Mouse (Mus musculus): ENCODE measurements around the gene Atp2a2. TPM values are rescaled to one million over a fixed set of nuclear protein-coding genes. Genes with fewer than 3 reads are reported as not detected.

Atp2a2 gene
- total RNA-seq, 1 experiment: 372 TPM

GRCm38 (mm10) chr5:122451324-122451723, 50.7 kb downstream of the Atp2a2 start:
- peaks cover 15 to 30% of the 10 kb centered on the region in 2 experiments for H3K4me1 ChIP-seq (ENCODE audit: control insufficient read depth in 2 of 2, insufficient read depth in 2 of 2, low read length in 2 of 2, poor library complexity in 1 of 2)
- H3K27ac ChIP-seq (ENCODE audit: insufficient read depth, low read depth, low read length, poor library complexity, severe bottlenecking): no peak overlapping the region; the same call in 1 of the 2 replicates
- no peak overlapping the region for H3K9ac ChIP-seq (ENCODE audit: insufficient read depth, low read depth, low read length, poor library complexity, severe bottlenecking)
- H3K9me3 ChIP-seq (ENCODE audit: control insufficient read depth, insufficient read depth, low read depth, low read length): no peaks in the 10 kb centered on the region
- peaks cover 33% of the 10 kb centered on the region for H3K36me3 ChIP-seq (ENCODE audit: control insufficient read depth, insufficient read depth, low read length, poor library complexity, severe bottlenecking)
- no peak for DNase-seq (ENCODE audit: low read depth, low spot score)
- in situ Hi-C loops (cut with MboI; ENCODE audit: low sequenced_read_pairs in 2 of 2, unreplicated experiment in 2 of 2): loop anchor here in 1 of 2 experiments (25.0 kb wide), 1 partner anchor 1961 kb away; no protein-coding TSS in a partner anchor
- H3K4me3 ChIP-seq (ENCODE audit: insufficient read depth in 1 of 2, low read depth in 1 of 2, low read length in 2 of 2, poor library complexity in 1 of 2, severe bottlenecking in 1 of 2): no peak overlapping the region
- TF ChIP-seq MAFK (IDR thresholded peaks at IDR 0.05; ENCODE audit: insufficient read depth, low read depth, low read length): no peak
- TF ChIP-seq ZNF384 (IDR thresholded peaks at IDR 0.05; ENCODE audit: low read depth, low read length): no peak
- TF ChIP-seq HCFC1 (IDR thresholded peaks at IDR 0.05; ENCODE audit: borderline replicate concordance, insufficient read depth, low read length): no peak
- no peak for TF ChIP-seq CHD2 (IDR thresholded peaks at IDR 0.05; ENCODE audit: low read depth, low read length)
- TF ChIP-seq ZC3H11A (IDR thresholded peaks at IDR 0.05; ENCODE audit: borderline replicate concordance, low read depth, low read length): no peak

GRCm38 (mm10) chr5:122450913-122451317, 51.1 kb downstream of the Atp2a2 start:
- Histone ChIP-seq H3K9ac (ENCODE audit: insufficient read depth, low read depth, low read length, poor library complexity, severe bottlenecking) (no peak overlapping the region), H3K36me3 (ENCODE audit: control insufficient read depth, insufficient read depth, low read length, poor library complexity, severe bottlenecking) (peaks cover 36% of the 10 kb centered on the region), H3K4me1 (ENCODE audit: control insufficient read depth in 2 of 2, insufficient read depth in 2 of 2, low read length in 2 of 2, poor library complexity in 1 of 2) (peaks cover 15 to 31% of the 10 kb centered on the region in 2 experiments), H3K9me3 (ENCODE audit: control insufficient read depth, insufficient read depth, low read depth, low read length) (no peaks in the 10 kb centered on the region), H3K4me3 (ENCODE audit: insufficient read depth in 1 of 2, low read depth in 1 of 2, low read length in 2 of 2, poor library complexity in 1 of 2, severe bottlenecking in 1 of 2) (no peak overlapping the region), H3K27ac (ENCODE audit: insufficient read depth, low read depth, low read length, poor library complexity, severe bottlenecking) (no peak overlapping the region)
- in situ Hi-C loops (cut with MboI; ENCODE audit: low sequenced_read_pairs in 2 of 2, unreplicated experiment in 2 of 2): loop anchor here in 1 of 2 experiments (25.0 kb wide), 1 partner anchor 1961 kb away; no protein-coding TSS in a partner anchor
- no peak for TF ChIP-seq ZC3H11A (IDR thresholded peaks at IDR 0.05; ENCODE audit: borderline replicate concordance, low read depth, low read length)
- TF ChIP-seq MAFK (IDR thresholded peaks at IDR 0.05; ENCODE audit: insufficient read depth, low read depth, low read length): no peak
- no peak for TF ChIP-seq CHD2 (IDR thresholded peaks at IDR 0.05; ENCODE audit: low read depth, low read length)
- no peak for TF ChIP-seq HCFC1 (IDR thresholded peaks at IDR 0.05; ENCODE audit: borderline replicate concordance, insufficient read depth, low read length)
- TF ChIP-seq ZNF384 (IDR thresholded peaks at IDR 0.05; ENCODE audit: low read depth, low read length): no peak
- no peak for DNase-seq (ENCODE audit: low read depth, low spot score)

- no peak overlapping the region for H3K27ac ChIP-seq (ENCODE audit: insufficient read depth, low read depth, low read length, poor library complexity, severe bottlenecking)
- no peaks in the 10 kb centered on the region for H3K9me3 ChIP-seq (ENCODE audit: control insufficient read depth, insufficient read depth, low read depth, low read length)
- H3K9ac ChIP-seq (ENCODE audit: insufficient read depth, low read depth, low read length, poor library complexity, severe bottlenecking): no peak overlapping the region
- peaks cover 31% of the 10 kb centered on the region for H3K36me3 ChIP-seq (ENCODE audit: control insufficient read depth, insufficient read depth, low read length, poor library complexity, severe bottlenecking)
- in situ Hi-C loops (cut with MboI; ENCODE audit: low sequenced_read_pairs in 2 of 2, unreplicated experiment in 2 of 2): loop anchor here in 1 of 2 experiments (25.0 kb wide), 1 partner anchor 1962 kb away; no protein-coding TSS in a partner anchor
- DNase-seq (ENCODE audit: low read depth, low spot score): no peak
- TF ChIP-seq CHD2 (IDR thresholded peaks at IDR 0.05; ENCODE audit: low read depth, low read length) (no peak), ZC3H11A (IDR thresholded peaks at IDR 0.05; ENCODE audit: borderline replicate concordance, low read depth, low read length) (no peak), MAFK (IDR thresholded peaks at IDR 0.05; ENCODE audit: insufficient read depth, low read depth, low read length) (no peak), ZNF384 (IDR thresholded peaks at IDR 0.05; ENCODE audit: low read depth, low read length) (no peak), HCFC1 (IDR thresholded peaks at IDR 0.05; ENCODE audit: borderline replicate concordance, insufficient read depth, low read length) (no peak)
- H3K4me3 ChIP-seq (ENCODE audit: insufficient read depth in 1 of 2, low read depth in 1 of 2, low read length in 2 of 2, poor library complexity in 1 of 2, severe bottlenecking in 1 of 2): no peak overlapping the region
- H3K4me1 ChIP-seq (ENCODE audit: control insufficient read depth in 2 of 2, insufficient read depth in 2 of 2, low read length in 2 of 2, poor library complexity in 1 of 2): peaks cover 14 to 29% of the 10 kb centered on the region in 2 experiments
These were observed 52.1 kb downstream of the Atp2a2 start for GRCm38 (mm10) chr5:122449946-122450345.

- Histone ChIP-seq H3K9ac (ENCODE audit: insufficient read depth, low read depth, low read length, poor library complexity, severe bottlenecking) (no peak overlapping the region), H3K36me3 (ENCODE audit: control insufficient read depth, insufficient read depth, low read length, poor library complexity, severe bottlenecking) (peaks cover 33% of the 10 kb centered on the region), H3K27ac (ENCODE audit: insufficient read depth, low read depth, low read length, poor library complexity, severe bottlenecking) (no peak overlapping the region), H3K4me1 (ENCODE audit: control insufficient read depth in 2 of 2, insufficient read depth in 2 of 2, low read length in 2 of 2, poor library complexity in 1 of 2) (peaks cover 11 to 23% of the 10 kb centered on the region in 2 experiments), H3K4me3 (ENCODE audit: insufficient read depth in 1 of 2, low read depth in 1 of 2, low read length in 2 of 2, poor library complexity in 1 of 2, severe bottlenecking in 1 of 2) (no peak overlapping the region), H3K9me3 (ENCODE audit: control insufficient read depth, insufficient read depth, low read depth, low read length) (no peaks in the 10 kb centered on the region)
- in situ Hi-C loops (cut with MboI; ENCODE audit: low sequenced_read_pairs in 2 of 2, unreplicated experiment in 2 of 2): no loop called here
- no peak for DNase-seq (ENCODE audit: low read depth, low spot score)
- TF ChIP-seq ZNF384 (IDR thresholded peaks at IDR 0.05; ENCODE audit: low read depth, low read length) (no peak), HCFC1 (IDR thresholded peaks at IDR 0.05; ENCODE audit: borderline replicate concordance, insufficient read depth, low read length) (no peak), MAFK (IDR thresholded peaks at IDR 0.05; ENCODE audit: insufficient read depth, low read depth, low read length) (no peak), CHD2 (IDR thresholded peaks at IDR 0.05; ENCODE audit: low read depth, low read length) (no peak), ZC3H11A (IDR thresholded peaks at IDR 0.05; ENCODE audit: borderline replicate concordance, low read depth, low read length) (no peak)
These were observed 53.2 kb downstream of the Atp2a2 start for GRCm38 (mm10) chr5:122448869-122449268.

Measured in ES-E14 (cell line).